Mouse (Mus musculus): ENCODE results near the gene Samd1.

The Samd1 gene

DNA sequence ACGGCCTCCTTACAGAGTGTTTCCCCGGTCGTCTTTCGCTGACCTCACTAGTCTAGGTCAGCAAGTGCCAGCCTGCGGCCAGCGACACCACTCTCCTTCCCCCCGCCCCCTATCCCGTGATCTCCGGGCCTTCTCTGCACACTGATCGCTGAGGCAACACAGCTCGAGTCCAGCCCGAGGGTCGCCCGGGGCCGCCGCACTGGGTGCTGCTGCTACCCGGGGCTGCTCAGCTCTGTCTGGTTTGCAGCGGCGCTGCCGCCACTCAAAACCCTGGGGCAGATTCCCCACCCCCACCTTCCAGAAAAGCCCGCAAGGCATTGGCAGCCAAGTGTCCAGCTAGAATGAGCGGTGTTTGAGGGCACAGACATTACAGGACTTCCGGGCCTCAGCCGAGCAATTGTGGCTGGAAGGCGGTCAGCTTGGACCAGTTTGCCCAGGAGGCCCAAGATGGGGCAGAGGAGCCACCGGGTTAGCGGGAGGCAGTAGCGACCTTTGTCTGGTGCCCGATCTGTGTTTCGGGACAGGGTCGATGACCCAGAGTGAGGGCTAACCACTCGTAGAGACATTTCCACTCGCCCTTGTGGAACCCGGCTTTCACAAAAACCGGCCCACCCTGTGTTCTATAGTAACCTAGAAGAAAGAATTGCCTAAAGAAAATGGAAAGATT, 15.2 kb downstream of the Samd1 start:
- DNase-seq = peak; percentile 17

DNA sequence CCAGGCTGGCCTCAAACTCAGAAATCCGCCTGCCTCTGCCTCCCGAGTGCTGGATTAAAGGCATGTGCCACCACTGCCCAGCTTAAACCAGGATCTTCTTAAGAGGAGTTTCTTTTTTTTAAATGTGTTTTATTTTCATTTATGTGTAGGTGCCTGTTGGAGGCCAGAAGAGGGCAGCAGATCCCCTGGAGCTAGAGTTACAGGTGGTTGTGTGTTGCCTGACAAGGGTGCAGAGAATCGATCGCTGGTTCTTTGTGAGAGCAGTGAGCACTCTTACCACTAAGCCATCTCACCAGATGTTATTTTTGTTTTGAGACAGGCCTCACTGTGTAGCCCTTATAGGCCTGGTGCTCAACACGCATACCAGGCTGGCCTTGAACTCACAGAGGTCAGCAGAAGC, 18.4 kb downstream of the Samd1 start:
- DNase-seq = no peak

DNA sequence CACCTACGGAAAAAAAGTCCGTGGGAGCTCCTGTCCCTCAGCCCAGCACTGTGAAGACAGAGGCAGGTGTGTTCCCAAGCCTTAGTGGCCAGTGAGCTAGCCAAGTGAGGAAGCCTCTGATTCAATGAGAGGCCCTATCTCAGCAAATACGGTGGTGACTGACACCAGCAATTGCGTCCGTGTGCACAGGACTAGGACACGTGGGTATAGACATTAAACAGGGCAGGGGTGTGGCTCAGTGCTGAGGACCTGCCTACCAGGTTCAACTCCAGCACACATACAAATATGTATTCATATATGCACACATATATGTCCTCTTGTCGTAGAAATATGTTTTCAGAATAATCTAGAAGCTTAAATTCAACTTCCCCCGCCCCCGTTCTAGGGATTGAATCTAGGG, 22.3 kb downstream of the Samd1 start:
- no peak for DNase-seq

DNA sequence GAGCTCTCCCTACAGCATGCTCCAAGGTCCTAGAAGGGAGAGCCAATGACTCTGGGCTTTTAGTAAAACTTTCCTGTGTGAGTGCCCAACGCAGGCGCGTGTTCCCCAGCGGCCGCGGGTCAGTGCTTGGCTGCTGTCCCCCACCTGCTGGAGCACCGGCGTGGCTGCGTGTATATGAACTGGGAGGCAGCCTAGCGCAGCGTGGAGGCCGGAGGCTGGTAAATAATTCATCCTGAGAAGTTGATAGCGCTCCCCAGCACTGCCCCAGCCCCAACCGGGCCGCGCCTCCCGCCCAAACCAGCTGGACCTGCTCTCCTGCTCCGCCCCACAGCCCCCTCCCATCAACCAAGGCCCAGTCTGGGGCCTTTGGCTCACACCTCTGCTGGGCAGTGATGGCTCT, 23.6 kb downstream of the Samd1 start, which contains the start of gene Palm3:
Gene Palm3 (plus strand): TSS at position 376 of the 400 bp plus-strand sequence.
- DNase-seq = no peak

DNA sequence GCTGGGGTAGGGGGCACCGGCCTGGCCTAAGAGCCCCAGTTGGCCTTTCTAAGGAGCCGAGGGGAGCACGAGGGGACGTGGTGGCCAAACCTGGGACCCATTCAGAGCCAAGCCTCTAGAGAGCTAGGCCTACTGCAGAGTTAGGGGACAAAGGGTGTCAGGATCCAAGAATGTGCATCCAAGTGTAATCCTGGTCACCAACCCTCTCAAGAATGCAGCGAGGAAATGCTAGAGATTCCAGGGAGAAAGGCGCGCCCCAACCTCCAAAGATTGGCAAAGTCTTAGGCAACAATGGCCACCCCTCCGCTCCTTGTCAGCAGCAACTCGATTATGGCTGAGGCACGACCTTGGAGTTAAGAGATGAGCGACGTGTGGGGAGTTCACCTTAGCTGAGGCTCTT, 24.1 kb downstream of the Samd1 start:
- no peak for DNase-seq

DNA sequence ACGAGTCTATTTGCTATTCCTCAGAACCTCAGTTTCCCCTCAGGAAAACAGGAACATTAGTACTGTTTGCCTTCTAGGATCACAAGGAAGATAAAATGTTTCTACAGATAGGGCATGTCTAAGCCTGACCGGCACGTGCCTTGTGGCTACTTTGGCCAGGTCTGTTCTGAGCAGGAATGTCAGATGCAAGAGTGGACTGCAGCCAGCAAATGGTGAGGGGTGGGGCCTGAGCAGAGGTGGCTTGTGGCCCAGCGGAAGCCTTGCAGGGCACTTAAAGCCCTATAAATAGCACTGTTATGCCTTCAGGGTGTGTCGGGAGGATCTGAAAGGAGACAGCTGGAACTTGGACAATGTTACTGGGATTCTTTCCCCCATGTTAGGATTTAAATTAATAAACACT, 25.6 kb downstream of the Samd1 start:
- peak; percentile 65 for DNase-seq

DNA sequence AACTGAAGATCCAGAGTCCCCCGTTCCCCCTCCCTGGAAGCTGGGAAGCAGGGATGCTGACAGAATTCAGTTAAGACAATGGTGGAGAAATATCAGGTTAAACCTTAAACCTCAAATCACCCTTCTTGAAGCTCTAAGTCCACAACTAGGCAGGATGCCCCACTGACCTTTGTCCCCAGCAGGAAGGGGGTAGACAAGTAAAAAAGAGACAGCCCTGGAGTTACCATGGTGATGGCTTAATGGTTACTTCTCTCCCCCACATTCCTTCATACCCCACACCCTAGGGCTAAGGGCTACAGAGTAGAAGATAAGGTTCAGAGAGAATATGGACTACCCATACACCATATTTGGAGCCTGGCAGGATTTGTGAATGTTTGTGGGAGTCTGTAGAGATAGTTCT, 26.2 kb downstream of the Samd1 start:
- DNase-seq = no peak

DNA sequence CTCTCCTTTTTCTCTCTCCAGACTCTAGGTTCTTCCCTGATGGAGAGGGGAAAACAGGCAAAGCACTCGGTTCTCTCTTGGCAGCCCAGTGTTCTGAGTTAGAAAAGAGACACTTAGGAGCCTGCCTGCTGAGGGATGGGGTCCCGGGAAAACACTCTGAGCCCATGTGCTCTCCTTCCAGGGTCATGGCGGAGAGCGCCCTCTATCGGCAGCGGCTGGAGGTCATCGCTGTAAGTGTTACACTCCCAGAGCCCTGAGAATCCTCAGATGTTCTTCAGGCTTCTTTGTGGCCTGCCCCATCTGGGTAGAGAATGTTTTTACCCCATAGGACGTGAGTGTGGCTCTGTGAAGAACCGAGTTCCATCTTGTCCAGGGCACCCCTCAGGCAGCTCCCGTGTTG, 26.7 kb downstream of the Samd1 start:
- peak; percentile 72 for DNase-seq

DNA sequence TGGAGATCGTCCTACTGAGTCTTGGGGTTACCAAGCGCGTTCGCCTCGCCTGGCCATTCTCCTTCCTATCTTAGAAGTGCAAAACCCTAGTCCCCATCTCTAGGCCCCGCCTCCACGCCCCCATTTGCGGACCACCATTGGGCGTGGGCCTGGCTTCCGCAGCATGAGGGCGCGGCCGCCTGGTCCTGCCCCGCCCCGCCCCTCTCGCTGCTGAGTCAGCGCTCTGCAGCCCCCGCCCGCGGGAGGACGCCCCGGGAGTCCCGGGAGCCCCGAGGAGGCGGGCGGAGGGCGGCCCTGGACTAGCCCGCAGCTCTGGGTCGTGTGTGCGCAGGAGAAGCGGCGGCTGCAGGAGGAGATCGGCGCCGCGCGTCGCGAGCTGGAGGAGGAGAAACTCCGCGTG, 28.4 kb downstream of the Samd1 start:
- peak; percentile 47 for DNase-seq

DNA sequence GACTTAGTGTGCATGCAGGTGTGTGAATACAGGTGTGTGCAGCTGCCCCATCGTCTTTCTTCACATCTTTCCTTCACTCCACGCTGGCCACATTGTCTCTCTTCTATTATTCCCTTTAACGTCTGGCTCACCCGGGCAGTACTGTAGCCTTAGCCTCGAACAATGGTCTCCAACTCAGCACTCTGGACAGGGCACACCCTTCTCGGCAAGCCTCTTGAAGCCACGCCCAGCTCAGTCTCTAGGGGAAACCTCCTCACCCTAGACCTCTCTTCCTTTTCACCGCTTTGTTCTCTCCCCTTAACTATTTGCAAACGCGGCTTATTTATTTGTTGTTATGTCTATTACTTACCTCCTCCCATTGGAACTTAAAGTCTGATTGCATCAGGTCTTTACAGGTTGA, 30.0 kb downstream of the Samd1 start:
- DNase-seq = no peak

DNA sequence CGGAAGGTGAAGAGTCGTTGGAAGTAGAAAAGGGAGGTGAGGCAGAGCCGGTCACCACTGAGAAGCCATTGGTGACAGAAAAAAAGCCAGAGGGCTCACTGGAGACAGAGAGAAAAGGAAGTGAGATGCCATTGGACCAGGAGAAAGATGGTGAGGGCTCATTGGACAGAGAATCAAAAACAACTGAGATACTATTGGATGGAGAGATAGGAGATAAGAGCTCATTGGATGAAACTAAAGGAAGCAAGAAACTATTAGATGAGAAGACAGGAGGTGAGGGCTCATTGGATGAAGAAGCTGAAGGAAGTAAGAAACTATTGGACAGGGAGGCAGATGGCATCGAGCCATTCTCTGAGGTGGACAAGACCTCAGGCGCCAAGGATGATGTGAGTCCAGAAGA, 31.8 kb downstream of the Samd1 start:
- no peak for DNase-seq

DNA sequence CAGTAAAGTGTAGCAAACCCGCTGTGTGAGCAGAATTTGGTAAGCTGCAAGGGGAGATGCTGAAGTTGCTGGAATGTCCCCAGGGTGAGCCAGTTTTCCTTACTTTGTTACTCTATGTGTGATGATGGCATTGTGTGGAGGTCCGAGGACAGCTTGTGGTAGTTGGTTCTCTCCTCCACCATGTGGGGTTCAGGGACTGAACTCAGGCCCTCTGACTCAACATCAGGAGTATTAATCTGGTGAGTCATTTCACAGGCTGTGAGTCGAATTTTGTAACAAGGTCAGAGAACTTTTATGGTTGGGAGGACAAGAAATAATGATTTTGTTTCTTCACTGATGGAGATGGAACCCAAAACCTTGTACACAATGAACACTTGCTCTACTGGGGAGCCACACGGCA, 35.3 kb downstream of the Samd1 start:
- no peak for DNase-seq

DNA sequence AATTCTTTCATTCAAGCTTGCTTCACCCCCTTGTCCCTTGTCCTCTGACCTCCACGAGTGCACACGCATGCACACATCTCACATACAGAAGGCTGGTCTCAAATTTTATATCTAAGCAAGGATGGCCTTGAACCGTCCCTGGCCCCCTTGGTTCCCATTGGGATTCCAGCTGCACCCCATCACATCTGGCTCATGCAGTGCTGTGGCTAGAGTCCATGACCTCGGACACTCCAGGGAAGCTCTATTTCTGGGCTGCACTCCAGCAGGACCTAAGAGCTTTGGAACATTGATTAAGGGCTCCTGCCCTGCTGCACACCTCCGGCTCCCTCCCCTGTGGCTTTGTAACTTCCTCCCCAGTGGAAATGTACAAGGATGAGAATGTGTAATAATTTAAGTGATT, 40.5 kb downstream of the Samd1 start:
- DNase-seq = no peak

DNA sequence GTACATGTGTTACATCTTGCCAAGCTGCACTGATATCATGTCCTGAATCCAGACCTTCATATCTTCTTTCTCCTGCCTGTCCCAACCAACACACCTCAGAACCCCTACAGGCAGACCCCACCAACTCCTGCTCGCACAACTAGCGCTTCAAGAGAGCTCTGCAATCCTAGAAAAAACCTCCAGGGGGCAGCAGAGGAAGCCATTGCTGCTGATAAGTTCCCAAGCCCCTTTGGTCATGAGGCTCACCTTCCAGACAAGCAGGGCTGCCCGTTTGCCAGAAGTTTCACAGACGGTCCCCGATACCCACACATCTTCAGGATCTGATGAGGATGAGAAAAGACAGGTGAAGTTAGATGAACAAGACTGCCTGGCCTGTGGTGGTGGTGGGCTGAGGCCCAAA, 41.6 kb downstream of the Samd1 start:
- peak; percentile 85 for DNase-seq

DNA sequence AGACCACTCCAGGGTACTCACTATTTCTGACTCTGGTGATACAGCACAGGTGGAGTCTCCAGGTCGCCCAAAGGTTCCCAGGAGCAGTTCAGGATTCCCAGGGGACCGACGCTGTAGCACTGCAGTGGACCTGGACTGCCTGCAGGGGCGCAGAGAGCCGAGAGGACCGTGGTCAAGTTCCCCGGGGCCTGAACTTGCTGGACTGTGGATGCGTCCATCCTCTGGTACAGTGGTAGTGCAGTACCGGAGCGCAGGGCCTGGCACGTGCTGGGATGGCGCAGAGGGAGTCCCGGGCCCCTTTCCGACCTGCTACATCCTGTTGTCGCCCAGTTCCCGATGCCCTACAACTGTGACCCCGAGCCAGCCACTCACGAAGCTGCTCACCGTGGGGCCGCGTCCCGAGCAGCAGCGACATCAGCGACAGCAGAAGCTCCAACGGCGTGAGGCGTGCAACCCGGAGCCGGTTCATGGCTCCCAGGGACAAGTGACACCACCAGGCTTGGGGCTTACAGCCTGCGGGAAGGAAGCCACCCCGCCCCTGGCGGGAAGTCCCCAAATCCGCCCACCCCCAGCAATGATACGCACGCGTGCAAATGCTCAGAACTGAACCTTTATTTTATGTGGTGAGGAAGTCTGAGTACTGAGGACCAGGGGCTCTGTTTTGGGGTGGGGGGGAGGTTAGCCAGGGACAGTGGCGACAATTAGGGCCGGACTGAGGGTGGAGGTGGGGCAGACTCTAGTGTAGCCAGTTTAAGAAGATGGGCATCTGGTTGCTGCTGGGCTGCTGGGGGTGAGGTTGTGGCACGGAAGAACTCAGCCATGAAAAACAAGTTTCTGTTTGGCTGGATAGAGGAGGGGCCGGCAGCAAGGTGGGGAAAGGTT, 44.8 kb downstream of the Samd1 start, which contains the start of gene Il27ra:
Gene Il27ra (minus strand): TSS at position 524 of the 882 bp plus-strand sequence.
- peak; percentile 77 for DNase-seq

DNA sequence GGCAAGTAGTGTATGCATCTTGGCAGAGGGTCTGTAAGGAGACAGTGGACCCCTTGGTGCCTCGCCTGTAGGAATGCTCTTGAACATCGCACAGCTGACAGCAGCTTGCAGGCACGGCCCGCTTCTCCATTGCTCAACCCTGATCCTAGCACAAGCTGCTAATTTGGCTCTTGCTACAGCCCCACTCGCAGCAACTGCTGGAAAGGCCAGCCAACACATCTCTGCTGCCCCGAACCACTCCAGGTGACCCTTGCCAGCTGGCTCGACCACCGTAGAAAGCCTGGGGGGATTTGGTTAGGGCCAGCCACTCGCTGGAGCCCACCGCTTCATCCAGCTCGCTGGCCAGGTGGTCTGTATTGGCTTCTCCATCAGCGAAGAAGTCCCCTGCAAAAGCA, 45.5 kb downstream of the Samd1 start:
- DNase-seq = no peak

DNA sequence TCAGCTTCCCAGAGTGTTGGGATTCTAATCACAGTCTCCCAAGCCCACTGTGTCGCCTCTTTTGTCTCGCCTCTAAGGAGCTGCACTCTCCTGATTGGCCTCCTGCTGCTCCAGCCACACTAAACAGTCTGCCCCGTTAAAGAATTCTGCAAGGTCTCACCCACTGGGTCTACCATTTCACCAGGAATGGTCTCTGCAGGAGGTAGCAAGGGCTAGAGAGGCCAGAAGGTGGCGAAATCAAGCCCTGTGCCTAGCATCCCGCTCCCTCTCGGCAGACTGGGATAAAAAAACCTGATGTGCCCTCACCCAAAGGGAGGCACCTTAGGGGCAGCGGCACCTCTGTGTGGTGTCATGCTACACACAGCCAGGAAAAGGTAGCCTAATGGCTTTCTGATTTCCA, 46.6 kb downstream of the Samd1 start:
- DNase-seq = no peak

DNA sequence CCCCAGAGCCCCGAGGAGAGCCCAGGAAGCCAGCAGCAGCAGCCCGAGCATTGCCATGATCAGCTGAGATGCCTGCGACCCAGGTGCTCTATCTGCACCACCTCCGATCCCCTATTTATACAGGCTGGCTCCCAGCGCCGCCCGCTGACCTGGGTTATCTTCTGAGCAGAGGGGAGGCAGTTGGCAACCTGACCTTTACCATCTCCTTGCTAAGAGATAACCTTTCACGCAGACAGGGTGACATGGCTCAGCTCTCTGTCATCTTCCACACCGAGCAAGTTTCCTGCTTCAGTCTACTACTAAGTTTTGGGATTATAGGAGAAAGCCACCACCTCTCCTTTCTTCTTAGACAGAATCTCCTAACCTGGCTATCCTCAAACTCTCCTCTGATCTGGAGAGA, 47.4 kb downstream of the Samd1 start, which contains the start of gene Rln3:
Gene Rln3 (minus strand): TSS at position 101 of the 400 bp plus-strand sequence.
- DNase-seq = no peak

DNA sequence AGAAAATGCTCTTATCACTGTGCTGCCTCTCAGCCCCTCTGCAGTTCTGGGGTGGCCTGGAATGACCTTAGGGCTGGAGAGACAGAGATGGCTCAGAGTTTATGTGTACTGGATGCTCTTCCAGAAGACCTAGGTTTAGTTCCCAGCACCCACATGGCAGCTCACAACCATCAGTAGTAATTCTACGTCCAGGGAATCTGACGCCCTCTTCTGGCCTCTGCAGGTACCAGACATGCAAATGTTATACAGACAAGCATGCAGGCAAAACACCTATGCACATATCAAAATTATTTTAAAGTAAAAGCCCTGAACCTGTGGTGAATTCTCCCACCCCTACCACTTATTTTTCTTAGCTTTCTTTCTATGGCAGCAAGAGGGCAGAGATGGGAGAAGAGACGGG, 49.0 kb downstream of the Samd1 start:
- DNase-seq = no peak

DNA sequence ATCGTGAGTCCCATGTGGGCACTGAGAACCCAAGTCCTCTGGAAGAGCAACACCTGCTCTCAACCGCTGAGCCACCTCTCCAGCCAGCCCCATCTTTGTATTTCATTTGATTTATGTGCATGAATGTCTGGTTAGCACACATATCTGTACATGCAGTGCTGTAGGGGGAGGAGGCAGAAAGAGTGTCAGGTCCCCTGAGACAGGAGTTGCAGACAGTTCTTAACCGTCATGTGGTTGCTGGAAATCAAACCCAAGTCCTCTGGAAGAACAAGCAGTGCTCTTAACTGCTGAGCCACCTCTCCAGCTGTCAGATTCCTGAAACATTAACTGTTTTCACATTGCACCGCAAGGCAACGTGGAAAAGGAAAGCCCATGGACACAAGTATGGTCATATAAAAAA, 50.7 kb downstream of the Samd1 start:
- no peak for DNase-seq
